Mouse (Mus musculus) inflammation-experienced regulatory T-cells, adult 6 months (primary cell): ENCODE data around the gene Rpl28. TPM values are rescaled to one million over a fixed set of nuclear protein-coding genes. Genes with fewer than 3 reads are reported as not detected.

Experiments
- ATAC-seq: one replicate; pipeline ENCODE4 v1.8.0; 2017
- polyA plus RNA-seq, 3 experiments: library from polyadenylated mRNA; unstranded; fragments of 100-300 nt; shearing (Covaris generic); gene quantifications; one replicate each; pipeline ENCODE4 v1.2.1; 2017

Rpl28 gene
- 100 to 1,000 TPM; 324 to 638 (median 419) TPM for polyA plus RNA-seq

- ATAC-seq = peak; percentile 94
Observed at GRCm38 (mm10) chr7:4792278-4793212, at the start of gene Rpl28. Gene Rpl28, plus strand, starts transcription at chr7:4792874.

GRCm38 (mm10) chr7:4743354-4743753, 49.3 kb upstream of the Rpl28 start:
- no peak for ATAC-seq

GRCm38 (mm10) chr7:4744886-4745285, 47.8 kb upstream of the Rpl28 start:
- ATAC-seq = no peak

DNA sequence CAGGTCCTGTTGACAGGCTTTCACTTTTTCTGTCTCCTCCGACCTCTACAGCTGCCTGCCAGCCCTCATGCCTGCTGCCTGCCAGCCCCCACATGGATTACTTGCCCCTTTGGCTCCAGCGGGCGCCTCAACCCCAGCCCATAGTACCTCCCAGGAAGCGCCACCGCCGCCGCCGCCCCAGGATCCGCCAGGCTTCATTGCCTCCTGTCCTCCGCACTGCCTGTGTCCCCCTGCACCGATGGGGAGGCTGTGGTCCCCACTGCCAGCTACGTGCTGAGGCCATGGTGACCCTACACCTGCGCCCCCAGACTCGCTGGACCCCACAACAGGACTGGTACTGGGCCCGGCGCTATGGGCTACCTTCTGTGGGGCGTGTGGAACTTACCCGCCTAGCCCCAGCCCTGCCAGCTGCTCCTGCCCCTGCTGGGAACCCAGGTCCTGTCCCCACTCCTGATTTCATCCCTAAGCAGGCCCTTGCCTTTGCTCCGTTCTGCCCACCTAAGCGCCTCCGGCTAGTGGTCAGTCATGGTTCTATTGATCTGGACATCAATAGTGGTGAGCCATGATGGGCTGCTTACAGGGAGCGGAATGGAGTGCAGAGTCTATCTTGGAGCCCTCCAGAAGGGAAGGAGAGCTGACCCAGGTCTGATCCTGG, 46.2 kb upstream of the Rpl28 start:
- no peak for ATAC-seq

DNA sequence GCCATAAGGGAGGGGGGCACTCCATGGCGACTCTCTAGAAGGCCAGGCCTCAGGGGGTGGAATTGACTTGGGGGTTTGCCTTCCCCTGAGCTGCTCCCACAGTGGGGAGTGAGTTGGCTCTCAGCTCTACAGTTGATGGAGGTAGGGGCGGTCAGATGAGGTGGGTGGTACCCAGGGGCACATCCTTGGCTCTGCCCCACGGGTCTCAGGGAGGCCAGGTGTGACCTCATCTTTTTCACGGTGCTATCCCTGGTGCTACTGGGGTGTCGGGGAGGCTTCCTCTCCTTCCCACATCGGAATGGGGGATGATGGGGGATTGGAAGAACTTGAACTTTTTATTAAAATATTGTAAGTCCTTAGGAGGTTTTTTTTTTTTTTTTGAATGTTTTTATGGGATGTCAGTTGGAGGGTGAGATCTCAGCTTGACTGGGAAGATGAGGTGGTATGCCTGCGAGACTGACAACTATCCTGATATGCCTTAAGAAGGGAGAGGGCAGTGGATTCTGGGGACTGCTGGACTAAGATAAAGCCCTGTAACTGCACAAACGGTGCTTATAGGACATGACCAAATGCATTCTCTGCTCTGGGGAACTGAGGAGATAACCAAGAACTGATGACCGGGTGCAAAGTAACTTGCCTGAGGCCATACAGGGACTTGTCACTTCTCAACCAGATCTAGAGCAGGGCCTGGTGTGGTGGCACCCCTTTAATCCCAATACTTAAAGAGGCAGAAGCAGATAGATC, 45.3 kb upstream of the Rpl28 start:
- no peak for ATAC-seq

DNA sequence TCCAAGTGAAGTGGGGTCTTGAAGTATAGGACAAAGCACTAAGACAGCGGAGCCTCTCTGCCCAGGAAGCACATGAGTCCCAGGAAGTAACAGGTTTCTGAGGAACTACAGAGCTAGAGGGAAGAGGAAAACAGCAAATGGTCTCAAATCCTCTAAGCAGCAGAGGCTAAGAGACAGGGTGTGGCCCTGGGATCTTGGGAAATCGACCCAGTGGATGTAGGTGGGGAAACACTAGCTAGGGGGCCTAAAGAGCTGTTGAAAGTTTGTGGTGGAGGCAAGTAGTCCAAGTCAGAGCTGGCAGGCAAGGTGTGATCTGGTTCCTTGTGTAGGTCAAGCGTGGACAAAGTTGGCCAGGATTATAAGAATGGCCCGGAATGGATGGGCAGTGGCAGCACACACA, 44.4 kb upstream of the Rpl28 start:
- ATAC-seq = no peak

DNA sequence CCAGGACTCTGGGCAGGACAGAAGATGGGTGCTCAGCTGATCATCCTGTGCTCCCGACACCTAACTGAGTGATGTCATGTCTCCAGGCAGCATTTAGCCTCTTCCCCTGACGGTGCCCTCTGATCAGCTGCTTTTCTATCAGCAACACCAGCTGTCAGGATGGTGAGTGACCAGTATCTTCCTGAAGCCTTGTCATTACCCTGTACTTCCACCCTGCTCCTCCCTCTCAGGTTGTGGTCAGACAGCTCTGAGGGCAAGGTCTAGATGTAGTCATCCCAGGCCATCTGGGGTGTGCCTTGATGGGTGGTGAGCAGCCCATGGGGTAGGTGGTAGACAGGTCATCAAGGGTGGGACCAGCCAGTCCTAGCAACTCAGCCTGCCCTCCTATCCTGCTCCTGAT, 43.5 kb upstream of the Rpl28 start:
- no peak for ATAC-seq

DNA sequence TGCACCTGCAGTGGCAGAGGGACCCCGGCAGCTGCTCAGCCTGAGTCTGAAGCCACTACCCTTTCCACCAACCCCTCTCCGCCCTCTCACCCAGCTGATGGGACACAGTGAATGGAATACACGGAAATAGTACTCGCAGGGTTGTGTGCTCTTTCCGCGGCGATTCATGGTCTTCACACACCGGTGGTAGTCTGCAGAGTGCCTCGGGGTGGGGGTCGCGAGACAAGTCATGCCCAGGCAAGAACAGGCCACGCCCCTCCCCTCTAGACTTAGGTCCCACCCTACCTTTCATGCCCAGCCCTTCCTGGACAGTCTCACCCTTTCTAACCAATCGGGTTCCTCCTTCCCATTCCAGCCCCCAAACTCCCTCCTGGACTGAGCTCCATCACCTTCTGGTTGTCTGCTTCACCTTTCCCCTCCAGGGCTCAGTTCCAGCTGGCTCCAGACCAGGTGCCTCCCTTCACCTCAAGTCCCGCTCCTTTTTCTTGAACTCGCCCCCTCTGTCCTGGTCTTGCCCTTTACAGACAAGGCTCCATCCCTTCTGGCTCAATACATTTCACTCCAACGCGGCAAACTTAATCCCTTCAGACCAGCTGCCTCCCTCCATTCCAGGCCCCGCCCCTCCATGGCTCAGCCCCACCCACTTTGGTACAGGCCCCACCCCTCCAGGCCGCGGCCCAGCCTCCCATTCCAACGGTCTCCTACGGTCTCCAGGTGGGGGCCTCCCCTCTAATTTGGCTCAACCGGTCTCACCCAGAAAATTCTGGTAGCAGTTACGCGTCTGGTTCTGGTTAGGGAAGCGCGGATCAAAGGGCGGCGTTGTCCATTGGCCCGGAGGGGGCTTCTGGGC, 40.5 kb upstream of the Rpl28 start:
- no peak for ATAC-seq

GRCm38 (mm10) chr7:4752821-4753570, 39.7 kb upstream of the Rpl28 start, which contains the start of gene Cox6b2:
Gene Cox6b2, minus strand, starts transcription at chr7:4753094.
- peak; percentile 52 for ATAC-seq

DNA sequence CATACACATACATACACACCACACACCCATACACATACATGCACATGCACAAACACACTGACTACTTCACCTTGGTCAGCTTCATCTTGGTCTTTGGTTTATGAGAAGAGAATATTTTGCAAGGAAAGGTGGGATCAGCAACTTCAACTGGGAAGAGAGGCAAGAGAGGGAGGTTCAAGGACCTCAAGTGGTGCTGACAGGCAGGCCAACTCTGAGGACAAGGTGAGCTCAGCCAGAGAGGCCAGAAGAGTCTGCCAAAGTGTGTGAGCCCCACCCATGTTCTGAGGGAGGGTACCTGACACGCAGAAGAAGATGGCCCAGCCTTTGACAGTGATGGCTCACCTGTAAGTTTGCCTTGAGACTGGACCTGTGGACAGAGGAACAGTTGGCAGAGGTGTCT, 33.0 kb upstream of the Rpl28 start:
- ATAC-seq = no peak

GRCm38 (mm10) chr7:4764946-4765710, 27.5 kb upstream of the Rpl28 start:
- no peak for ATAC-seq

DNA sequence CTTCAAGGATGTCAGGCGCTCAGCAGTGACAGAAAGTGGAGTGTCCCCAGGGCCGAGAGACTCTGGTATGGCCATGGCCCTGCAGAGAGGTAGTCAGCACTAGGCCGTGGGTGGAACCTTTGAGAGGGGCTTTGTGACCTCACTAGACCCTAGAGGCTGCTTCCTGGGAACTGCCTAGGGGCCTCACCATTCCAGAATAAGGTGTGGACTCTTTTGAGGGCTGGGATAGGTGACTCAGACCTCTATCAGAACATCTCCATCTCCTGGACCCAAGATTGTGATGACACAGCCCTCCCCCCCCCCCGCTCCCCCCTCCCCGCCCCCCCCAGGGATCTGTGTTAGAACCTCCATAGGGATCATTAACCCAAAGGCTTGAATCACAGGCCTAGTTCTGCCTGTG, 21.5 kb upstream of the Rpl28 start, which contains the start of gene Fam71e2:
TSS of gene Fam71e2 (minus strand) at position 101 of the 400 bp plus-strand sequence.
- no peak for ATAC-seq

DNA sequence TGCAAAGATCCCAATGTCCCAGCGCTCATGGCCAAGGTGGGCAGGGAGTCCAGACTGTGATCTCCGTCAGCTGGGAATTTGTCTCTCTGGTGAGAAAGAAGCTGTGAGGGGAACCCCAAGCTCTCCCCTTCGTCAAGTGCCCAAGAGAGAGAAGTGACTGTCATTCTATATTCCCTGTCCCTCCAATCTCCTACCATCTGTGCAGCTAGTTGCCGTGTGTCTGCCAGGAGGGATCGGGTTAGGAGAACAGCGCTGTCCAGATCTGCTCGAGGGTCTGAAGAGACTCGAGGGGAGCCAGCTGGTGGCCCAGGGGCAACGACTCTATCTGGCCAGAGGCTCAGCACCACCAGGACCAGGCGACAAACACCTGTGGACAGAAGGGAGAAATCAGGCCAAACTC, 16.5 kb upstream of the Rpl28 start:
- ATAC-seq = no peak

- peak; percentile 60 for ATAC-seq
Observed at GRCm38 (mm10) chr7:4776861-4777830, 15.5 kb upstream of the Rpl28 start.

GRCm38 (mm10) chr7:4777851-4778637, 14.6 kb upstream of the Rpl28 start:
- no peak for ATAC-seq

DNA sequence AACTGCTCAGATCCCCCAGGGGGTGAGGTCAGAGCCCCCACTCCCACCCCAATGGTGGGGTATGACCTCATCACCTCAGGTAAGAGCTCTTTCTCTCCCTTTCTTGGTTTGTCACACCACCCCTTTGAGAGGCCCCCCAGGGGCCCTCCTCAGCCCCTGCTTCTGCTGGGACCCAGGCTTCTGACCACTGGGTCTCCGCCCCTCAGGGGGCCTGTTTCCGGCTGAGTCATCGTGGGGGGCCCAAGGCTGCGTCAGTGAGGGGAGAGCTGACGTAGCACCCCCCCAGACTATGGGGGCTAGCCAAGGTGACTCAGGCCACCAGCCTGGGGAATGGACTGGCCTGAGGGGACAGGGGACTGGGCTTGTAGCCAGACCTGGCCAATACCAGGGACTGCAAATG, 12.8 kb upstream of the Rpl28 start:
- no peak for ATAC-seq

DNA sequence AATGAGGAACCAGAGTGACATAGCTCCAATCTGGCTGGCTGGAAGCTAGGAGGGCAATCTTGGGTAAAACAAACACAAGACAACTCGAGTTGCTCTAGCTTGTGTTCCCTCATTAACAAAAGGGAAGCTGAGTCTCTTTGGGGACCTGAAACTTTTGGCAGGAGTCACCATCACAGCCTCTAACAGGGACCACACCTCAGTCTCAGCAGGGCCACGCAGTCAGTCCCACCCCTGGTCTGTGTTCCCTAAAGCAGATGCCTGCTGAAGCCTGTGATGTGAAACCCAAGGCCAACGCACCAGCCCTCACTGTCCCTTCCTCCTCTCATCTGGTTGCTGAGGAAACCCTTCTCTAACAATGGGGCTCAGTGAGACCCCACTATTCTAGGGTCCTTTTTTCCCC, 10.5 kb upstream of the Rpl28 start:
- ATAC-seq = no peak

DNA sequence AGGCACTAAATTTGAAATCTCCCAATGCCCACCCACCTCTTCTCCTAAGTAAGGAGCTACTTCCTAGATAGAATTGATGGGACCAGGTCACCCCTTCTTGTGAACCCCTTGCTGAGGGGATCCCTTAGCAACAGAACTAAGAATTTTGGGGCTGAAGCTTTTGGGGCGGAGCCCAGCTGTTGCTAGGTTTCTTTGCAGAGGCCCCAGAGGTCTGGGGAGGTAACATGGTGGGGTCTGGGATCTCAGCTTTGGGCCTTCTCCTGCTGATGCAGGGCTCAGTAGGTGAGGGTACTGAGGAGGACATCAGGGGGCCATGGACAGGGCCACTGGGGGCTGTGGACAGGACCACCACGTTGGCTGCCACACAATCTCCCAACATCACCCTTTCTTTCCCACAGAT, 9.9 kb upstream of the Rpl28 start, which contains the start of the genes Il11 and Tmem190:
TSS of gene Il11 (minus strand) at position 101 of the 400 bp plus-strand sequence.
TSS of gene Tmem190 (plus strand) at position 179 of the 400 bp plus-strand sequence.
- ATAC-seq = no peak
